Mouse (Mus musculus) retina, postnatal 7 days (tissue): ENCODE measurements at regions not wholly inside any gene's neighbourhood (a gene's known extent, or its start where the extent isn't known, plus 50 kb on each side); places are given as distances from the start of the nearest gene placed in this dataset.

Source experiments
- DNase-seq: peaks from one replicate; pipeline ENCODE4 v3.0.0-alpha.2; 2012; ENCODE audit warnings: low read depth, low spot score

DNA sequence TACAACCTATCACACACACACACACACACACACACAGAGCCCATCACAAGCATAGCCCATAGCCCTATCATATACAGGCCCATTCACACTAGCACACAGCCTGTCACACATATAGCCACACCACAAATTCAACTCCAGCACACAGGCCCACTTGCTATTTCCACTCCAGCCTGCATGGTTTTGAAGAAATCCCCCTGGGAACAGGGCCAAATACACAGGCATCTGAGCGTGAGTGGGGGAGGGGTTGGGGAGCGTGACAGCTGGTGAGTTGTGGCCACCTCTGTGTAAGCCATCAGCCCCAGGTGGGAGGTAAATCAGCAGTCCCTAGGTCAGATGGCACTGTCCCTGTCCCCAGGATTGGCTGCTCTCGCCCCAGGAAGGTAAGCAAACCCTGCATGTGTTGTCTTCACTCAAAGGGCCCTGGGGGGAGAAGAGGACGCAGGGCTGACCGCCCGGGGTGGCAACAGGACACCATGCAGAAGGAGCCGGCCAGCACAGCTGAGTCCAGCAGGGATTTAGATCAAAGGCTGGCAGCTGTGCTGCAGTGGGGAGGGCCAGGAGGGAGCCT is 153.6 kb upstream of the Gm3448 start:
- DNase-seq, result peak; percentile 86

DNA sequence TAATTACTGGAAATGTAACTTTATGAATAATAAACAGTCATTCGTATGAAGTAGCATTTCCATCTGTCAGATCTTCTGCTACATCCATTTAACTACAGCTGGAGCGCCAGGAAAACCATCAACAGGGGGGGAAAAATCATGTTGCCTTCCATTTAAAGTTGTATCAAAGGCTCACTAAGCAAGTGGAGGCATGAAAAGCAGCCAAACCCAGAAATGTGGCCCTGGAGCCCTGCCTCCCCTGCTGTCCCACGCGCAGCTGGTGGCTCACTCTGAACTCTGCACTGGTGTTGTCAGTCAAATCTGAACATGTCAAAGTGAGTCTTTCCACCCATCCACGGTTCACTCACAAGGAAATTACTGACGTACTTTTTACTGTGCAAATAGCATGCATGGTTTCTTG is 152.5 kb upstream of the Gm3448 start:
- DNase-seq, result no peak

DNA sequence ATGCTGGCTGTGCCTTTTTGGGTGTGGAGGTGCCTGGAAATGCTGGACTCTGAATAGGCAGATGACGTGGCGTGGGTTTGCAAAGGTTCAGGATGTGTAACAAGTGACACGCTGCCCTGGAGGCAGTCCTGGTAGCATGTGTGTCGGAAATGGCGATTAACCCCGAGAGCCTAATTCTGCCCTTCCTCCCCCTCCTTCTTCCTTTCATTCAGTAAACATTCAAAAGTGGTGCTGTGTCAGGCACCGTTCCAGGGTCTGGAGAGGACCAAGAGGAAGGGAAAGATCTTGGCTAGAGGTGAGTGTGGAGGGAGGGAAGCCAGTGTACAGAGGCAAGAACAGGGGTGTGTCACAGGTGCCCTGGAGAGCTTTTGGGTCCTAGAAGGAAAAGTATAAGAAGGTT is 151.5 kb upstream of the Gm3448 start:
- DNase-seq, result no peak

DNA sequence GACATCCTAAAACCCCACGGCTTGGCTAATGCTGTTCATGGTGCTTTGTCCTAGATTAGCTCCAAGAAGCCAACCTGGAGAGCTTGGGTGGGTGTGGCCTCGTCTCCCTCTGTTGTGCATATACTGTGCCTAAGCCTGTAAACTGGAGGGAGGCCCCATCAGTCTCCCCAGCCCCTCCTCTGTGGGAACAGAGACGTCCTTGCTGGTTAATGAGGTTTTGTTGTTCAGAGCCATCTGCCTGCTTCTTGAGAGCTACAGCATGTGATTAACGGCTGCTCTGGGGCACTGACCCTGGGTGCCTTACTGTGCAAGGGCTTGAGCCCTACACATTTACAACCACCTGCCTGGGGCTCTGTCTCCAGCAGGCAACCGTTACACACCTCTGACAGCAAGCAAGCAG is 143.9 kb upstream of the Gm3448 start:
- peak; percentile 72 for DNase-seq

DNA sequence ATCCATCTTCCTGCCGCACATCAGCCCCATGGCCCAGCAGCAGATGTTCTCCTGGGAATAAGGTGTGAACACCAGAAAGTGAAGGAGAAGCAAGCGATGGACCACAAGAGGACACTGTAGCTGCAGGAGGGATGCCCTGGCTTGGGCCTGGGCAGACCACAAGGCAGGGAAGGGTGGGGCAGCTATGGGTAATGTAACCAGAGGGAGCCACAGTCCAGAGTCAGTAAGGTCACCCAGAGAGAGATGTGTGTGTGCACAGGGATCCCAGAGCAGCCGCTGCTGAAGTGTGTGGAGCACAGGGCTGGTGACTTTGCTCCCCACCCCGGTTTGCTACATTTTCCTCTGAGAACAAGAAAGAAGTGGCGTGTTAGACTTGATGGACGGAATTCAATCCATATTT is 142.5 kb upstream of the Gm3448 start:
- no peak for DNase-seq

DNA sequence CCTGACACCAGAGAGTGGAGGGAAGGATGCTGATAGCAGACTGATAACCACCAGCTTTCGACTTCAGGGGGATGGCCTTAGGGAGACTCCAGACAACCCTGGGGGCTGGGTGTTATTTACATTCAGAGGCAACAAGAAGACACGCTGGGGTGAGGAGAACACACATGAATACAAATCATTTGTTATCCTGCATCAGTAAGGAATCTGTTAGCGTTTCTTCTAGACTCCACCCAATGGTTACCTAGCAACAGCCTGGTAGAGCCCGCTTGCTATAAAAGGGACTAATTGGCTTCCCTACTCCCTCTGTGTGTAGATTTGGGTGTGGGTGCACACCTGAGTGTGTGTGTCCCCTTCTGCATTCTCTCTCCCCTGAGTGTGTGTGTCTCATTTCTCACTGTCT is 140.8 kb upstream of the Gm3448 start:
- no peak for DNase-seq

DNA sequence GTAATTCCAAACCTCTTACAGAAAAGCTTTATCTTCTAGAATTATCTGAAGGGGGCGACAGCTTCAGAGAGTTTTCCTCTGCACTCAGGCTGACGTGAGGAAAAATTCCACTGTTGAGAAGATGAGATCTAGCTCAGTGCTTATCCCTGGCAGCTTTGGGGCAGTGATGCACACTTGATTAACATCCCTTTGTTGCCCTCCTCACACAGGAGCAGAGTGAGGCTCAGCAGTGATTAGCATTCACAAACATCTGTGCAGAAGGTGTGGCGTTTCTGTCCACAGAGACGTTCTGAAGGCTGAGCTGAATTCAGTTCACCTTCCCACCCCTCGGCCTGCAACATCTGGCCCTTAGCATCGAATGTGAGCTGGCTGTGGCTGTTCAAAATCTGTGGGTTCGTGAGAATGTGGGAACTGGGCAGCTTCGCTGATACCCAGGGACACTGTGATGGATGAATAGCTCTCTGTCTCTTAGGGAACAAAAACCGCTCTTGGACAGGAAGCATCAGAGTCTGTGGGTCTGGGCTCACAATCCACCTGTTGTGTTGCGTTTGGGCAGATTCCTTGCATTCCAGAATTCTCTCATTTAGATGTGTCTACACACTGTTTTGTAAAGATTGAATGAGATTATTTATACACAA is 139.0 kb upstream of the Gm3448 start:
- DNase-seq, result no peak

DNA sequence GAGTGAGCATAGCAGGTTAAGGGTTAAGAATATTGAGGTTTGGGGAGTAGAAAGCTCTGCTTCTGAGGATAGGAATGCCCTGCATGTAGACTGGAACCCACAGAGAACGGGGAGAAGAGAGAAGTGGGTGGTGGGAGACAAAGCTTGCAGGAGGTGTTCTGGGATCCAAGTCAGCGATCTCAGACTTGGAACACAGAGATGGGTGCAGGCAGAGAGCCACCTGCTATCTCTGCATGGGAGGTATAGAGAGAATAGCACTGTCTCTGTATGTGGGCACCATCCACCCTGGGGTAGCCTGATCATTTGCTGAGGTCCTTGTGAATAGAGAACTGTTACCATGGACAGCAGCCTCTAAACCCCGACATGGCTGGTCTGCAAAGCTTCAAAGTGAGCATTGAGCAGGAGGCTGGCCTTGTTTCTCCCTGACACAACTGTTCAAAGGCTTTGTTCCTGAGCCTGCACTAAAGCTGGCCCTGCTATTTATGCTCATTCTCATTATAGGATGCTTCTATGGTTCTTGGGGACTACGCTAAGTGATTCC is 138.1 kb upstream of the Gm3448 start:
- DNase-seq, result no peak

DNA sequence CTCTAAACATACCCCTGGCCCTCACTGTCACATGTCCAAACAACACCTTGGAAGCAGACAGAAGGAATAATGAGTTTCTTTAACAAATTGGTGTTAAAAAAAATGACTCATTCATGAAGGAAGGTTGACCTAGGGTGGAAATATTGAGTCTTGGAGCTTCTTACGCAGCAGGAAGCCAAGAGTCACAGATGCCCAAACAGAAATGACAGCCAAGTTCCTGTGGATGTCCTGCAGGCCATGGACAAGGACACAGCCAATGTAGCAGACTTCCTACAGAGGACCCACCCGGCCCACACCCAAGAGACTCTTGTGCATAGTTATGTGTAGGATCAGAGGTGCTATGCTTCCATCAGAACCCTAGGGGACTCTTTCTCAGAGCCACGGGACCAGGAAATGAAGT is 136.1 kb upstream of the Gm3448 start:
- no peak for DNase-seq

DNA sequence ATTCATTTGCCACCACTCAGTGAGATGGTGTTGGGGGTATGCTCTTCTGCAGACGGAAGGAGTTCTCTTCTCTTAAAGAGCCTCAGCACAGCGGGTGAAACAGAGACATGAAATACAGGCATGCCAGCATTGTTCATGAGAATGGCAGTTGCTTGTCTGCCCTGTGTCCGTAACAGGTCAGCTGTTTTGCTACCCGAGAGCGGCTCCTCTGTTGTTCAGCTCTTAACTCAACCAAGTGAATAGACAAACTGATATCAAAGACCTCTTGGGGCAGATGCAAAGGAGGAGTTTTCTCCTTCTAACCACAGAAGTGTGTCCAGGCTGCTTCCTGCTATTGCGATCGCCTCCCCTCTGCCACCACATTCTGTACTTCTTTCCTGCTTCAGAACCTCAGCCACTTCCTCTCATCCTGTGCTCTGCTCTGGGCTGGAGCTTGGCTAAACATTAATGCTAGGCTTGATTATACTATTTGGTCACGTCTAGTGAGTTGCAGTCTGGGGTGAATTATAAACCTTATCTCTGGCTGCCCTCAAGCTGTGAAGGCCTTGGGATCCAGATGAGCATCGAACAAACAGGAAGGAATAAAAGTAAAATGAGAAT is 133.1 kb upstream of the Gm3448 start:
- no peak for DNase-seq

DNA sequence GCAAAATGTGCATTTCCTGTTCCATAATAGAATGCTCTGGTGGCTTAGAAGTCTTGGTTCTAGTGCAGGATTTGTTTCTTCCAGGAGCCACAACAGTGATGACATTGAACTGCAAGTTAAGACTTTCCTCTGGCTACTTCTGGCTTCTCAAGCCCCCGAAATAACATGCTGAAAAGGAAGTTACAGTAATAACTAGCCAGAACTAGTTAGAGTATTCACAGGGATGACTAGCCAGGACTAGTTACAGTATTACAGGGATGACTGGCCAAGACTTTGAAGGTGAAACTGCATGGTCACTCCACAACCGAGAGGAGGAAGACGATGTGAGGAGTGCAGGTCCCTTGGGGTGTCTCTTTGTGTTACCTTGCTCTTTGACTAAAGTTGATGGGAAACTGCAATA is 126.6 kb upstream of the Gm3448 start:
- no peak for DNase-seq

DNA sequence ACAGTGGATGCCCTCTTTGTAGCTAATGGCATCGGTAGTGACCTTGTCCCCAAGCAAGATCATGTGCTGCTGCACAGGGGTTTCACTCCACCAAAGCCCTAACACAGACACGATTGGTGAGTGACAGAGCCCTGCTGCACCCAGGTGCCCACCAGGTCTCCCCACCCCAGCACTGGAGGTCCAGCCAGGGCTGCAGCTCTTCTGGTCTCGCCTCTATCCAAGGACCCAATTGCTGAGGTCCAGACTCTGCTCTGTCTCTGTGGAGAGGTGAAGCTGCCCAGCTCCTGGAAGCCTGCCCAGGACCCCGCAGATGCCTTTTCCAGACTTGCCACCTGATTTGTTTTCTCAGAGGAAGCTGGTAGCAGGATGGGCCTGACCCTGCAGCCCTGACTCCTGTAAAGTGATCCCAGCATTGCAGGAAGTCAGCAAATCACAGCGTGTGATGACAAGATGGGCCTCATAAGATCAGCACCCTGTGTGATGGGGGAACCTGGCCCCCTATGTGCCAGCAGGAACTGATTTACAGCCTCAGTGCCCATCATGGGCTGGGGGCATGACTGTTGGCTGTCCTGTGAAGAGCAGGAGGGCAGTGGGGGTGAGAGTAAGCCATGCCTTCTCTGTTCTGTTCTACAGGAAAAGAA is 116.5 kb upstream of the Gm3448 start:
- DNase-seq, result no peak

DNA sequence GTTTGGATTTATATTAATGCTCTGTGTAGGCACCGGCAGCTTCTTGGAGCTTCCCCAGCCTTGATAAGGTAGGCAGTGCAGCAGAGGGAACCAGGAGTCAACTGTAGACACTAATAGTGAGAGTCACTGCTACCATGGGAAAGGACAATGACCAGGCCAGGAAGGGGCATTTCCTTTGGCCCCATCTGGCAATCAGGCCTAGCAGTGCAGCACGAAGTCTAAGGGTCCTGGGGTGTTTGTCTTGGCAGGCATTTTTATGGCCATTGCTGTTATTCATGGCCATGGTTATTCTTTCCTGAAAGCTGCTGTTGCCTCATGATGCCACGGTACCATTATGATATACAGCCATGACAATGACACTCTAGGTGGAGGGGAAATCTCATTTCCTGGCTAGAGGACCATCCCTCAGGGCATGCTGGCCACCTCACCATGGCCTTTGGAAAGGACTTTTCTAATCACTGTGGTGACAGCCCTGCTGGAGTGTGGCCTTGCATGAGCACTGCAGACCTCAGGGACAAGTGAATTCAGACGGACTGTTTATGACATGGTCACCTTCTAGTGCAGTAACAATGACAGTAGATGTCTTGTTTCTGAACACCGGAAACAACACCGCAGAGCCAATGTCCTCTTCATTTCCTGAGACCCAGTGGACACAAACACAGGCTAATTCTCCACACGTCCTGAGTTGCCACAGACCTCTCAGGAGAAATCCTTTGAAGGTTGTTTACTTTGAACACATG is 111.8 kb upstream of the Gm3448 start:
- DNase-seq, result no peak

DNA sequence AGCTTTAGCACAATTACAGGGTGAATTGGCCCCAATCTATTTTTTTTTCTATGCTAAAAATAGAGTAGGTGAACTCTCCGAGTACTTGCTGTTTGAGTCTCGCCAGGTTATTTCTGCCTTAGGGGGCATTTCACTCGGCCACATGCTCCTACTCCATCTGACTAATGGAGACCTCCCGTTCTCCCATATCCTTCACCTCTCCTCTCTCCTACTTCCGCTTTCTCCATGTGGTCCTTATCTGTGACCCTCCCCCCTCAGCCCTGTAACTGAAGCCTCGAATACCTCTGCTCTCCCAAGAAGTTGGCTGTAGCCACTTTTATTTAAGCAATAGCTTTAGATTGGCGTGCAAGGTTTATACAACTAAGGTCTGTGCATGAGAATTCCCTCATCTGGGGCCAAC is 111.1 kb upstream of the Gm3448 start:
- DNase-seq, result no peak

DNA sequence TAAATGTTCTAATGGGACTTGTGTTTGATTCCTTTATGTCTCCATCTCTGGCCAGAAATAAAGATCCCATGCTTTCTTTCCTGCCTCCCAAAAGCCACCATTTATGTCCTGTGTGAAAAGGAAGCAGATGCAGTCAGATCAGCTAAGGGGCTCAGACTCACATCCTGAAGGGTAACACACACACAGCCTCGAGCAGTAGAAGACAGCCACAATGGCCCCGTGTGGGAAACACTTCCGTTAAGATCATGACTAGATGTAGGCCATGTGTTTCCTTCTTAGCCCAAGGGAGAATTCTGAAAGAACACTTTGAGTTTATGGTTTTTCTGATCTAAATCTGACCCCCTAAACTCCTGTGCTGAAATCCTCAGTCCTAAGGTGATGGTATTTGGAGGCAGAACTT is 110.4 kb upstream of the Gm3448 start:
- no peak for DNase-seq

DNA sequence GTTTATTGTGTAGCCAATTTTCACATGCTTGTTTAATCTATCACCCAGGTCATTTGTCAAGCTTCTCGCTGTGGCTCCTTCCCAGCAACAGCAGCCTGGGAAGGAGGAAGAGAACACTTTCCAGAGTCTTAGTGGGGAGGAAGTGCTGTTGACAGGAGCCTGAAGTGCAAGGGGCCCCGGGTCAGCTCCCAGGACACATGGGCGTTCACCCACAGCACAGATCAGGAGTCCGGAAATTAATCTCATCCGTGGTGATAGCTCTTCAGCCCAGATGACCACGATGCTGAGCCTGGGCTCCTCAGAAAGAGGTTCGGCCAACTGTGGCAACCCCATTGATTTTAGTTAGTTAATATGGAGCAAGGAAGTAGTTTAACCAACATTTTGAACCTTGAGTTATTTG is 105.3 kb upstream of the Gm3448 start:
- DNase-seq, result no peak

DNA sequence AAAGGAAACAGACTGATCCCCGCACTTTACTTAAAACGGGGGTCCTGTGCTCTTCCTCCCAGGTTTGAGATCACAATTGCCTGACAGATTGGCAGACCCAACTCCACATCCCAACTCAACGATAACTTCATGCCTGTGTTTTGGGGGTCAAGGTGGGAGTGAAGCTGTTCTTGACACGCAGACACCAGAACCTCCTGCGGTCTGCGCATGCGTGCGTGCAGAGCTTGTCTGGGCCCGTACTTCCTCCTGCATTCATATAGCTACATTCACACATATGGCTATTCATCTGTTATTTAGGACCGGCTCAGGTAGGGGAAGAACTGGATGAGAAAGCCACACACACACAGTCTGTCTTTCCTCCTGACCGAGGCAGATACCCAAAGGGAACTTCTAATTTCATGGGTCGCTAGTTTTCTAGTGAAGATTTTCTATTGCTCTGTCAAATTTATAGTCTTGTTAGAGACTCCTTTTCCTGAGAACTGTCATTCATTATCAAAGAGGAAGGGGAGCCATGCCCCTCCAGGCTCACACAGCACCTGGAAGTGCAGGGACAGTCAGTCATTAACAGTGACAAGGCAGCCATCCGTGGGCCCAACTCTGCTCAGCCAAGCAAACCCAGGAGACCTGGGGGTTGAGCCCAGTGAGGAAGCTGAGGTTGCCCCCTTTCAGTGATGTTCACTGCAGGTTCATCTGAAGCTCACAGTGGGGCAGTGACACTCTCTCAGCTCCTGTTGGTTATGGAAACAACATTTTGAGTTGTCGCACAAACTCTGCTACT is 104.0 kb upstream of the Gm3448 start:
- DNase-seq, result no peak

DNA sequence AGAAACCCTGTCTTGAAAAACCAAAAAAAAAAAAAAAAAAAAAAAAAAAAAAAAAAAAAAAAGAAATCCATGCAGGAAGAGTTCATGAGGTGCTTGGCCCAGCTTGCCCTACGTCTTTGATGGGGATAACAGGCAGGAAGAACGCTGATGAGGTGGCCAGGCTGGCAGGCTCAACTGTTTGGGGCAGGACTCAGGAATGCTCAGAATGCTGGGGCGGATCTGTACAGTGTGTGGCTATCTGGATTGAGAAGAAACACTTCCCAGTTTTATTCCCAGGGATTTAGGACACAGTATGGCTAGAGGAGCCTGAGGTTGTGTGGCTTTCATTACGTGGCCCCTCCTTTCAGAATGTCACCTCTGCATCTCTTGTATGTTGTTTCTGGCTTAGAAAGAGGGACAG is 99.1 kb upstream of the Gm3448 start:
- DNase-seq, result no peak
